Mouse (Mus musculus) brown adipose tissue, adult 24 weeks (tissue): ENCODE results near the gene Hcst. TPM values are rescaled to one million over a fixed set of nuclear protein-coding genes. Genes with fewer than 3 reads are reported as not detected.

Source experiments
- H3K27ac ChIP-seq: fragments of 200-500 bp; replicated peaks from 2 replicates; pipeline ENCODE4 v1.5.1; 2012; ENCODE audit warnings: low read depth, mild to moderate bottlenecking, low read length
- H3K4me1 ChIP-seq: fragments of 200-500 bp; 2 replicates; pipeline ENCODE4 v1.6.1; 2012; ENCODE audit warnings: low read length, mixed read lengths; ENCODE audit not compliant: control insufficient read depth, insufficient read depth, insufficient read length
- H3K4me3 ChIP-seq: fragments of 200-500 bp; 2 replicates; pipeline ENCODE4 v1.5.1; 2012; ENCODE audit warnings: low read depth, mild to moderate bottlenecking, low read length, moderate library complexity; ENCODE audit not compliant: insufficient read depth
- polyA plus RNA-seq: library from polyadenylated mRNA; stranded (reverse); fragments of >200 nt; gene quantifications from 2 replicates; pipeline ENCODE4 v1.2.4, GENCODE M21; 2012; ENCODE audit not compliant: missing spikeins, insufficient read depth, insufficient read length

Gene Hcst
- 2.5 and 2.8 TPM in 2 replicates for polyA plus RNA-seq

DNA sequence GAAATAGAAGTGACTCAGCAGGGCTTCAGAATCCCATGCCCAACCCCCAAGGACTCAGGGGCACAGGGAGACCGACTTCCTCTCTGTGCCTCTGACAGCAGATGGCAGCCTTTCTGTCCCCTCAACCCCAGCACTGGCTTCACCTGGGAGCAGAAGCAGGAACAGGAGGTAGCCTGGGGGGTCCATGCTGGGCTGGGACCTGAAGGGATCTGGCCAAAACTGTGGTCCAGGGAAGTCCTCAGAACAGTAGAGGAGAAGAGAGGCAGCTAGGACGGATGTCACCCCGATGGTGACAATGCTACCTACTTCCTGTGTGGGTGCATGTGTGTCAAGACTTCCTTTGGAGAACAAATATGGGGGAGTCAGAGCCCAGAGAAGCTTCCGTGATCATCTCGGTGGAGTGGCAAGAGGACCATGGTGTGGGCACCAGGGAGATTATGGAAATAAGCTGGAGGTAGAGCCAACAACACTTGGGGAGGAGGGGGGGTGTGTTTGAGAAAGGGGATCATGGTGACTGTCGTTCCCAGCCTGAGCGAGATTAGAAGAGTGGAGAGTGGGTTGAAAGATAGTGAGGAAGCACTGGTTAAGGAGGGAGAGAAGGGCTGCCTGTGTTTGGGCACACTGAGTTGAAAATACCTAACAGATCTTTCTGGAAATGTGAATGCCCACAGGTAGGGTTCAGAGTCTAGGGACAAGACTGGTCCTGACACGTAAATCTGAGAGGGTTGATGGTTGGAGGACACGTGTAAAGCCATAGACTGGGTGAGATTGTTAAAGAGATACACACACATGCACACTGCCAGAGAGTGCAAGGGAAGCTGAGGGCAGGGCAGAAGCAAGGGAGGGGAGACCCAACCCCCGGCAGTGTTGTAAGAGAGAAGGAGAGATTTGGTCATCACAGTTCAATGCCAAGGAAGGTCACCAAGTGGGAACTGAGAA is at the start of gene Hcst:
Gene Hcst, minus strand, starts transcription at position 294 of the 939 bp plus-strand sequence.
- Histone ChIP-seq H3K27ac (peak within 1 kb of the TSS; percentile 90), H3K4me3 (peak within 1 kb of the TSS; percentile 45), H3K4me1 (no peaks in the 10 kb centered on the region)

DNA sequence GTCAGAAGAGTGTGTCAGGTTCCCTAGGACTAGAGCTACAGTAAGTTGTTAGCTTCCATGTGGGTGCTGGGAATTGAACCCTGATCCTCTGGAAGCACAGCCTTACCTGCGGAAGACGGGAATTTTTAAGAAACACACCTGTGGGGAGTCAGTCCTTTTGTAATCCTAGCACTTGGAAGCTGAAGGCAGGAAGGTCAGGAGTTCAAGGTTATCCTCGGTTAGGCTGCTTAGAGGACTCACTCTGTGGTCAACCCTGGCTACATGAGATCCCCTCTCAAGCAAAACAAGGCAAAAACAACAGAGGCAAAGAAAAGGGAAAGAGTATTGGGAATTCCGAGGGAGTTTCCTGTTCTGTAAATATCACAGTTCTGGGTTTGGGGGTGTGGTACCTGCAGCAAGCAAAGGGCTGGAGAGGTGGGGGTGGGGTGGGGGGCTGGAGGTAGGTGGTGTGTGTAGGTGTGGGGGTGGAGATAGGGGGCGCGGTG is 45.2 kb upstream of the Hcst start:
- Histone ChIP-seq H3K4me1 (no peaks in the 10 kb centered on the region), H3K4me3 (no peak overlapping the region), H3K27ac (no peak overlapping the region)

DNA sequence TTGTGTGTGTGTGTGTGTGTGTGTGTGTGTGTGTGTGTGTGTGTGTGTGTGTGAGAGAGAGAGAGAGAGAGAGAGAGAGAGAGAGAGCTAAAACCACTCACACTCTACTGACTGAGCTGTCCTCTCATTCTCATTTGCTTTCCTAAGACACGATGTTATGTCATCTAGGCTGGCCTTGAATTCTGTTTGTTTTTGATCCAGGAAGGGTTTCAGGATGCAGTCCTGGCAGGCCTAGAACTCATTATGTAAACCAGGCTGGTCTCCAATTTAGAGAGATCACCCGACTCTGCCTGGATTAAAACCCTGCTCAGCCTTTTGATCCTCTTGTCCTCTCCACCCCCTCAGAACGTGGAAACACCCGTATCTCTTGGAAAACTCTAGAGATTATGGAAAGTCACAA is 44.3 kb upstream of the Hcst start:
- Histone ChIP-seq H3K4me3 (no peak overlapping the region), H3K4me1 (no peaks in the 10 kb centered on the region), H3K27ac (no peak overlapping the region)

DNA sequence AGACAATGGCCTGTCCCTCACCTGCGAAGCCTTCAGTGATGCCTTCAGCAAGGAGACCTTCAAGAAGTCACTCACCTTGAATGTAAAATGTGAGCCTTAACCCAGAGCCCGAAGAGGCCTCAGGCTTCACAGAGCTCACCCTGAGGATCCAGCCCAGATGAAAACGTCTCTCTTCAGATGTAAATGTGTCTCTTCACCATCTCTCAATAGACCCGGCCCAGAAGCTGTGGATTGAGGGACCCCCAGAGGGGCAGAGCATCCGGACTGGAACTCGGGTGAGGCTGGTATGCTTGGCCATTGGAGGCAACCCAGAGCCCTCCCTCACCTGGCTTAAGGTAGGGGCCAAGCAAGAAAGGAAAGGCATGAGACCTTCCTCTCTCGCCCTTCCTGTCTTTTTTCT is 43.9 kb upstream of the Hcst start:
- Histone ChIP-seq H3K4me1 (no peaks in the 10 kb centered on the region), H3K27ac (no peak overlapping the region), H3K4me3 (no peak overlapping the region)

DNA sequence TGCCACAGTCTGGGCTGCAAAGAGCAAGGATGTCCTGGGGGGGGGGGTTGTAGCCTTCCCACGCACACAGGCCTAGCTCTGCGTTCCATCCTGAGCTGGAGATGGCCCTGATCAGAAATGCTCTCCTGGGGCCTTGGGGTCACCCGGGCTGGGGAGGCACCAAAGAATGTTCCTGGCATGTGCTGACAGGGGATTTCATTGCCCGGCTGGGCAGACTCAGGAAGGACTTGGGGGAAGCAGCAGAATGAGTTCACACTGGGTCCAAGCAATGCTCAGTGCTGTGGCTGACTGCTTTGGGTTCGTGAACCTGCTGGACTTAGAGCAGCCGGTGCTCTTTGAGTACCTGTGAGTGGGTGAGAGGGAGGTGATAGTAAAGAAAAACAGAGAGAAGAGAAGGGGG is 39.8 kb upstream of the Hcst start:
- Histone ChIP-seq H3K4me3 (no peak overlapping the region), H3K4me1 (no peaks in the 10 kb centered on the region; the same call in 1 of the 2 replicates), H3K27ac (no peak overlapping the region)

DNA sequence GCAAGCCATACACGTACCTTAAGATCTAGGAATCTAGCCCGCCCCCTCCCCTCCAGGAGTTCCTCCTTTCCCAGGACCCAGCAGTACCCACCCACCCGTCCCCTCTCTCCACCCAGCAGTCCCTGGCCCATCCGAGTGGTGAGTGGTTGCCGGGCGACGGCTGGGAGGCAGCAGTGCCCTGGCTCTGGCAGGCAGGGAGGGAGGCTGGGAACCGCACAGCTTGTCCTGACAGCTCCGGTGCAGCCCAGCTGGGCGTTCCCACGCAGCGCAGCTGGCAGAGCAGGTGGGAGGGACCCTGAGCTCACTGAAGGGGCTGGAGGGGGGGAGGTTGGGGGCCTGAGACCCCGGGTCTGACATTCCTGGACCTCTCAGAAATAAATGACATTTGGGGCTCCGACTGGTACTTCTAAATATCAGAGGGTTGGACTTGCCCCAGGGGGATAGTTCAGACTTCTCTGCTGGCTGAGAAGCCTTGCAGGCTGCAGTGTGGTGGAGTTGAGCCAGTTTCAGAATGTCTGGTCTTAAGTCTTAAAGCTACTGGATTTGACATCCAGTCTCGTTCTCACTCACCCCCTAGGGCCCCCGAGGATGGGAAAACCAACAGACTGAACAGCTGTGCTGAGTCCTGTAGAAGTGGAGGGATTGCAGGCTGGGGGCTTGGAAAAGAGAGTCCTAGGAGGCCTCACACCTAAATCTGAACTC is 38.1 kb upstream of the Hcst start, which contains the start of the genes Kirrel2 and Nphs1:
Gene Kirrel2, minus strand, starts transcription at position 62 of the 702 bp plus-strand sequence.
Gene Nphs1, plus strand, starts transcription at position 687 of the 702 bp plus-strand sequence.
- no peak within 1 kb of the TSS for H3K27ac ChIP-seq
- H3K4me1 ChIP-seq: no peaks in the 10 kb centered on the region; the same call in 1 of the 2 replicates
- no peak within 1 kb of the TSS for H3K4me3 ChIP-seq

DNA sequence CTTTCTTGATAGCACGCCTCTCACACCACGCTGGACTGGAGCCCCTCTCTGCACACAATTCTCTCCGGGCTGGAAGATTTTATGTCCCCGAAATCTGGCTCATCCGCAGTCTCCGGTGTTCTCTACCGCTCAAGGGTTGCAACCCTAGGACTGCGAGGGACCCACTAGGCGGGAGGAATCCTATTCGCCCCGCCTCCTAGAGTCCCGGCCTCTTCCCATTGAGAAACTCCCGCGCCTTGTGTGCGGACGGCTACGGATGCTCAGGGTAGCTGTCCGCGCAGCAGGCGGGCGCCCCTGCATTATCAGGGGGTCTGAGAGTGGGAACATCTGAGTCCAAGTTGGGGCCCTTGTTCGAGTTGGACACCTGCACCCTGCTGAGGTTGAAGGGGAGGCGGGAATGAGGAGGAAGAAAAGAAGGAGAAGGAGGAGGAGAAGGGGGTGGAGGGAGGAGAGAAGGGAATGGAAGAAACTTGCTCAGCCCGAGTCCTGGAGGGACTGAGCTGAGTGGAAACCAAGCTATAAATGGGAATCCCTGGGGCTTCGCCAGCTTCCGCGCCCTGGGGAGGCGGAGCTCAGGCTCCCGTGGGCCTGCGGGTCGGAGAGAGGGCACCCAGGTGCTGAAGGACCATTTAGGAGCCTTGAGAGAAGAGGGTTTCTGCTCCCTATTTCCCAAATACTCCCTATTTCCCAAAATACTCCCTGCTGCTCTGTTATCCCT is 37.4 kb upstream of the Hcst start:
- no peak overlapping the region for H3K4me3 ChIP-seq
- no peaks in the 10 kb centered on the region; the same call in 1 of the 2 replicates for H3K4me1 ChIP-seq
- no peak overlapping the region for H3K27ac ChIP-seq

DNA sequence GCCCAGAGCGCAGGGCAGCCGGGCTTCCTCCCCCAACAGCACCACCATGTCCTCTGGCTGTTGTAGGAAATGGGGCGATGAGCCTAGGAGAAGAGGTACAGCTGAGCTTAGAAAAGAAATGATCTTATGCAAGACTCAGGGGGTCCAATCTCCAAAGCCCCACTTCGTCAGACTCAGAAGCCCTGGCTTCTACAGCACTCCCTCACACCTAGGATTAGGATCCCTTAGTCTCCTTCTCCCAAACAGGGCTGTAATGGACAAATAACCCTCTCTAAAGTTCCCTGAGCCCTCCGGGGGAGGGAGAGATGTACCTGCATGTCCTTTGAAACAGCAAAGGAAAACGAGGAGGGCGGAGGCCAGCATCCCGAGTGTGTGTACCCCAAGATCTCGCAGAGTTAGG is 36.8 kb upstream of the Hcst start:
- H3K4me1 ChIP-seq: no peaks in the 10 kb centered on the region; the same call in 1 of the 2 replicates
- H3K4me3 ChIP-seq: no peak overlapping the region
- H3K27ac ChIP-seq: no peak overlapping the region

DNA sequence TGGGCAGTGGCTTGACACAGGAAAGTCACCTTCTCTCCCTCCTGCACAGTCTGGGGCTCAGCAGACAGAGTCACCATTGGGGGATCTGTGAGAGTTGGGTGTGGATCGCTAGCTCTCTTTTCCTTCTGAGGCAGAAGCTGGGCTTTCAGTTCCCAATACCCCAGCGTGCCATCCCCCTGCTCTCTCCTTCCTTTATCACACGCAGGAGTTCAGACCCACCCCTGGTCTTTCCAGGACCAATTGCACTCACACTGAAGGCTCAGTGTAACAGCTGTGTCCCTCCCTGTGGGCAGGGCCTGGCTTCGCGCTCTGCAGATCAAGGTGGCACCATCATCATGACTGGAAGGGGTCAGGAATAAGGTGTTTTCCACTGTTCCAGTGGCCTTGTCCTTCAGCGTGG is 34.6 kb upstream of the Hcst start:
- no peak overlapping the region for H3K27ac ChIP-seq
- no peaks in the 10 kb centered on the region; the same call in 1 of the 2 replicates for H3K4me1 ChIP-seq
- H3K4me3 ChIP-seq: no peak overlapping the region

DNA sequence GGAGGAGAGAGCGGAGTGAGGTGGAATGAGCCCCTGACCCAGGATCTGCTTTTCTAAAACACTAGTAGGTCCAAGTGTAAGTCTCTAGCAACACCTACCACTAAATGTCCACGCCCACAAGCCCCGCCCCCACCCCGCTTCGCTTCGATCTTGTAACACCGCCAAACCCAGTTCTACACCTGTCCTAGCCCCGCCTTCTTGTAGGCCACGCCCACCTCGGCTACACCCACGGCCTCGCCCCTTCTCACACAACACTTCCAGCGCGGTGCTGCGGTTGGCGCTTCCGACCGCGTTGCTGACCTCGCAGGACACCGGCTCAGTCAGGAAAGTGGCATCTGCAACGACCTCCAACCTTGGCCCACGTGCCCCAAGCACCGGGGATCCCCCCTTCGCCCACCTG is 34.1 kb upstream of the Hcst start:
- Histone ChIP-seq H3K4me1 (no peaks in the 10 kb centered on the region; the same call in 1 of the 2 replicates), H3K4me3 (no peak overlapping the region), H3K27ac (no peak overlapping the region)

DNA sequence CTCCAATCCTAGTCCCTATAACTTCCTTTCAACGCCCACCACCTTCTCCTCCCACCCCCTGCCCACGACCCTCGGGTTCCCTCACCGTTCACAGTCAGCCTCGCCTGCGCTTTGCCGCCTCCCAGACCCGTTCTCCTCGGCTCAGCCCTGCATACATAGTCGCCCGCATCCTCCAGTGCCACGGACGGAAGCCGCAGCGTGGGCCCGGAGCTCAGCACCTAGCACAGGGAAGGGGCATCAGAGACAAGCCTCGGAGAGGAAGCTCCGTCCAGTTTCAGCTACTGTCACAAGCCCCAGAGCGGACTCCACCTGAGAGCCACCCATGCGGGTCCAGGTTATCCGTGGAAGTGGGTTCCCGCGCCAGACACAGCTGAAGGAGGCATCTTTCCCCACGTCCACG is 33.7 kb upstream of the Hcst start:
- no peak overlapping the region for H3K27ac ChIP-seq
- no peaks in the 10 kb centered on the region; the same call in 1 of the 2 replicates for H3K4me1 ChIP-seq
- no peak overlapping the region for H3K4me3 ChIP-seq

DNA sequence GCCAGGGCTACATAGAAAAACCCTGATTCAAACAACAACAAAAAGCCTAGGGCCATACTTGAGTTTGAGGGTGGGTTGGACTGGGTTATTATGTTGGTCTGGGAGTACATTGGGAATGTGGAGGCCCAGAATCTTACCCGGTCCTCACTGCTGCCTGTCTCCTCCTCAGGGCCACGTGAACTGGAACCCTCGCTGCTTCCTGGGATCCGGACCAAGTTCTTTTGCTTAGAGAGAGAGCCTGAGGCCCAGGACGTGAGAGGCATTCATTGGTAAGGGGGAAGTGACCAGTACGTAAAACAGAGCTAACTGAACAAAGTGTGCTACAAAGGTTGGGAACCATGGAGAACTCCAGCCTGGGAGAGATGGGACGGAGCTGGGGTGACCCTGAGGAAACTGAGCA is 30.6 kb upstream of the Hcst start:
- Histone ChIP-seq H3K4me3 (no peak overlapping the region), H3K4me1 (no peaks in the 10 kb centered on the region)

DNA sequence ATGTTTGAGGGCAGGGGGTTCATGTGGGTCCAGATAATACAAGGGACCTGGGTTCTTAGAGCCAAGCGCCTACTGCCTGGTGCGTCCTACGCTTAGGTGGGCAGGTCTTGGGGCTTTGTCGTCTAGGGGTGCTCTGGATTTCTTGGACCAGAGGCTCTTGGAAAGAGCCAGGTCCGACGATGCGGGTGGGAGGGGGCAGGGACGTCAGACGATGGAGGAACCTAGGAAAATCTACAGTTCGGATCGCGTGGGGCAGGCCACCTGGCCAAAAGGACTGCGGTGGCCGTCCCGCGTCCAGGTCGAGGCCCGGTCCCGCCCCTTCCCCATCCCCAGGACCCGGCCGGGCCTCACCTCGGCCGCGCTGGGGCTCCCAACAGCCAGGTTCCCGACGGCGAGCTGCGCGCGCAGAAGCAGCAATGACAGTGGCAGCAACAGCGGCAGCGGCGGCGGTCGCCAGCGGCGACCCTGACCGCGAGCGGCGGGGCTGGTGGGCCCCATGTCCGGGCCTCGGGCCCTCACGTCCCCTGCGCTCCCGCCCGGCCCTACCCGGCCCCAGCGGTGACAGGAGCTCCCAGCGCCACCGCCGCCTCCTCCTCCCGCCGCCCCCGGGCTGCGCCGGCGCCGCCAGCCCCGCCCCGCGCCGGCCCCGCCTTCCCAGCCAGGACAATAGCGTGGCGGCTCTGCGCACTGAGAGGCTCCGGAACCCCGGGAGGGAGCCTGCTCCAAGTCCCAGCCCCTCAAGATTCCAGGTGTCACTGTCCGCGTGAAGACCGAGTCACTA is 25.5 kb upstream of the Hcst start, which contains the start of gene Aplp1:
Gene Aplp1, minus strand, starts transcription at position 565 of the 781 bp plus-strand sequence.
- H3K27ac ChIP-seq: no peak within 1 kb of the TSS
- peak within 1 kb of the TSS; percentile 66 for H3K4me3 ChIP-seq
- H3K4me1 ChIP-seq: no peaks in the 10 kb centered on the region

More for the DNA sequence above, 30.6 kb upstream of the Hcst start:
- no peak overlapping the region for H3K27ac ChIP-seq
